Mouse (Mus musculus) T-helper 1 cell (primary cell): ENCODE data around the gene Gm49325.

Source experiments
- in situ Hi-C: fragments of 300-600 bp; cut with MboI, MseI; formaldehyde crosslinking; loops from one replicate; pipeline ENCODE4 v1.15.1; 2025; ENCODE audit warnings: high pct_unique_total_duplicates

Gm49325 gene

DNA sequence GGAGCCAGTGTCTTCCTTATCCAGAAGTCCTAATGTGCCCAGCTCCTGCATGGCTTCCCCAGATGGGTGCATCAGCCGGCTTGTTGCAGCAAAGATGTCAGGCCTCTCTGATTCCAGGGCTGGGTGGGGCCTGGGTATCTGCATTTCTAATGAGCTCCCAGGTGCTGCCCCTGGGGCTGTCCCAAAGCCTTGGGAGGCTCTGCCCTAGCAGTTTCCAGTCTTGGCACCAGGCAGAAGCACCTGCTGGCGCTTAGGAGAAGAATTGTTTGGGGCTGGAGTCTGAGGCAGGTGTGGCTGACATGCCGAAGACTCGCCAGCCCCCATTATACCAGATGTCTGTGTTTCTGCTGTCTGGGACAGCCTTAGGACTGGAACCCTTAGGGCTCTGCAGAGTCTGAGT, 64.7 kb downstream of the Gm49325 start:
- in situ Hi-C loops, result no loop called here

DNA sequence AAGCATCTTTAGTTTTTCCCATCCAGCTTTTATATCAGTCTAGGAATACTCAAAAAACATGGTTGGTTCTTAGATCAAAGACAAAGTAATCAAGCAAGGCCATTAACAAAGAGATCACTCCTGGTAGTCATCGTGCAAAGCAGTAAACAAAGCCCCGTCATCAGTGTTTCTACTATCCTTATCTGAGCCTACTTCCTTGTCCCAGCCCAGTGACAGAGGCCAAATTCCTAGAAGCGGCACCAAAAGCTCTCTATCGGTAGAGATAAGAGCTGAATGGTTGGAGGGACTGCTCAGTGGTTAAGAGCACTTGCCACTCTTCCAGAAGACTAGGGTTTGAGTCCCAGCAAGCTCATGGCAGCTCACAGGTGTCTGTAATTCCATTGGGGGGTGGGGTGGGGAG, 65.5 kb downstream of the Gm49325 start:
- in situ Hi-C loops, result no loop called here

DNA sequence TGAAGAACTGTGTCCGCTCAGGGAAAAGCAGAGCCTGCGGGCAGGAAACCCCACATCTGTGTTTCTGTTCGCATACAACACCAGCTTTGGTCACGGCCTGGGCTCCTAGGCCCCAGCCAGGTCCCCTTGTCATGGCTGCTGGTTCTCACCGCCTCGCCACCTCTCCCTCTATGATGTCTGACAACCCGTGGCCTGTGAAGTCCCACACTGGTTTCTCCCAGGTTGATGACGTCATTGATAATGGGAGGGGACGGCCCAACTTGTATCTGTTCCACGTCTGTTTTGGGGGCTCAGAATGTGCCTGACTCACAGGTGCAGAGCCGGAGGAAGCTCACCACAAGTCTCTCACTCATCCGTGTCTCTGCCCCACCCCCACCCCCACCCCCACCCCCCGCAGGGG, 67.8 kb downstream of the Gm49325 start:
- in situ Hi-C loops, result no loop called here

DNA sequence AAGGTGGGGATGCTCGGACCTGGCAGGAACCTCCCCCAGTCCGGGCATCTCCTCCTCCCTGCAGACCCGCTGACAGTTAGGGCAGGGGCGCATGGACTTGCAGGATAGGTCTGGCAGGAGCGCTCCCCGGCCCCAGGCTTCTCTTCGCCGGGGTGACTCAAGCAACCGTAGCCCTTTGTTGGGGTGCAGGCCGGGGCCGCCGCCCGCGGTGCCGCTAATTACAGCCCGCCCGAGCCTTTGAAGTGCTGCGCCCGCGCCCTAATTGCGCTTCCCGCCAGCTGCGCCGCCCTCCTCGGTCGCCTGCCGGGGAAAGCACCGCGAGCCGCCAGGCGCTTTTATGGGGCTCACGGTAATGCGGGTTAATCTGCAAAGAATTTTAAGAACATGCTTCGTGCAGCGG, 71.6 kb downstream of the Gm49325 start:
- in situ Hi-C loops, result loop anchor here (25.0 kb wide), 1 partner anchor 1960 kb away; the partner anchor contains the start of genes Odf3l2 and Shc2

DNA sequence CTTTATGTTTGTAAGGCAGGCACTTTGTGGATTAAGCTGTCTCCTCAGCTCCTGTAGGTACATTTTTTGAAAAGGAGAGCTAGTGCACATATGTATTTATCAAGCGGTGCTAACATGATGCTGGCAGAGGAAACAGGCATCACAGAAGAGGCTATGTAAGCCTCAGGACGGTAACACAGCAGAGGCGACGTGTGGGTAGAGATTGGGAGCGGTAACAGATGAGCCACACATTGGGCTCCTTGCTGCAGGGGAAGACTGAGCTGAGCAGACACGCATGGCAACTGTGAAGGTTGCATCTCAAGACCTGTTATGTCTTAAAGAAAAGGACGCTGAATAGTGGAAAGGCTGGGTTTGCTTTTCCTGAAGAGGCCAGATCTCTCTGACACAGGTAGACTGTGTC, 77.0 kb downstream of the Gm49325 start:
- in situ Hi-C loops, result loop anchor here (25.0 kb wide), 1 partner anchor 1954 kb away; the partner anchor contains the start of genes Odf3l2 and Shc2

DNA sequence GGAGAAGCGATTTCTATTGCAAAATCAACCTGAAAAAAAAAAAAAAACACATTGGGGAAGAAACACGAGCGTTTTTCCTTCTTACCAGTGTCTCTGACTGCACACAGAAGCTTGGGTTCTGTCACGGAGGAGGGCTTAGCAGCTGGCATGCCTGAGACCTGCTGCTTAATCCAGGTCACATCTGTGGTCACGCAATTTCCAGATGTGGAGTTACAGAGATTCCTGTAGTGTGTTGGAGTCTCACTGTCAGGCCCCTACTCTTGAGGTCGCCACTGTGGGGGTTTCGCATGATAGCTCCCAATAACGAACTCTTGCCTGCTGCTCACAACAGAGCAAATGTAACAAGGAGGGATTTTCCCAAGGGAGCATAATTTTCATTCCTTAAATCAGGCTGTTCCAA, 78.2 kb downstream of the Gm49325 start:
- in situ Hi-C loops, result loop anchor here (25.0 kb wide), 1 partner anchor 1953 kb away; the partner anchor contains the start of genes Odf3l2 and Shc2

DNA sequence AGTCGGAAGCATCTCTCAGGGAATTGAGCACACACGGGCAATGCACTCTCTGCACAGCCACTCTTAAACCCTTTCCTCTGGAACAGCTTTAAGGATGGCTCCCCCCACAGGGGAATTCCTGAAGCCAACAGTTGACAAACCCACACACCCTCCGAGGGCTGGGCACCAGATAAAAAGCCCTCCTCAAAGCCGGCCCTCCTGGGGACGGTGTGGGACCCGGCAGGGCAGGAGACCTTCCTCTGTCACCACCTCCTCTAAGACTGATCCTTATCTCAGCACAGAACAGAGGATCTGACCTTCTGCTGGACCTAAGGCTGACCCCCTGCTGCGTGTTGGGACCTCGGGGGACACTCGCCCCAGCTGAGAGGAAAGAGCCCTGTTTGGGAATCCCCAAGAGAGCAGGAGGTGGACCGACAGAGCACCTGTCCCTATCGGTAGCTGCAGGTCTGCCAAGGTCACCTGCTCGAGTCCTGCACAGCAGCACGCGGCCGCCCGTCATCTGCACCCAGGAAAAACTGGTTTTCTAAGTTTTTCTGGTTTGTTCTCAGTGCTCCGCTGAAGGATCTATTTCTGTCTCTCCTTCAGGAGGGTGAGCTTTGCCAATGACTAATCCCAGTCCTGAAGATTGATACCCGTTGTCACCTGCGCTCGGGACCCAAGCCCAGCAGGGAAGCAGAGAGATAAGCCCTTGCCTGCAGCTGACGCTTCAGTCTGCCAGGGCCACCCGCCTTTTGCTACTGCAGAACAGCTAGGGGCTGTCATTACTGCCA, 80.1 kb downstream of the Gm49325 start, which contains the start of gene Tspear:
Gene Tspear, plus strand, starts transcription at position 675 of the 770 bp plus-strand sequence.
- in situ Hi-C loops, result loop anchor here (25.0 kb wide), 1 partner anchor 1951 kb away; the partner anchor contains the start of genes Odf3l2 and Shc2

DNA sequence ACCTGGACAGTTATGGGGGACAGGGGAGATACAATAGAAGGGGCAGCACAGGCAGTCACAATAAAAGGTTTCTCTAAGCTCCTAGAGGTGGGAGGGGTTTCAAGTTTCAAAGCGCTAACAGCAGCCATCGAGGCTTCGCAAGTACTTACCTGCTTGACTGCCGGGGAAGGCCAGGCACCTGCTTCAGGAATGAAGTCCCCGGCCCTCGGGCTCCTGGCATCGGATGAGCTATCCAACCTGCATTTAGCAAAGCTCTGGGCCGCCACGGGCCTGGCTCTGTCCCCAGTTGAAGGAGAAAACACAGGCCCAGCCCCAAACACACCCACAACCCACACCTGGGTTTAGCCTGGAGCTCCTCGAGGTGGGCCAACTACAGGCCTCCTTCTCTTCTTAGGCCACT, 81.0 kb downstream of the Gm49325 start:
- in situ Hi-C loops, result loop anchor here (25.0 kb wide), 1 partner anchor 1950 kb away; the partner anchor contains the start of genes Odf3l2 and Shc2

DNA sequence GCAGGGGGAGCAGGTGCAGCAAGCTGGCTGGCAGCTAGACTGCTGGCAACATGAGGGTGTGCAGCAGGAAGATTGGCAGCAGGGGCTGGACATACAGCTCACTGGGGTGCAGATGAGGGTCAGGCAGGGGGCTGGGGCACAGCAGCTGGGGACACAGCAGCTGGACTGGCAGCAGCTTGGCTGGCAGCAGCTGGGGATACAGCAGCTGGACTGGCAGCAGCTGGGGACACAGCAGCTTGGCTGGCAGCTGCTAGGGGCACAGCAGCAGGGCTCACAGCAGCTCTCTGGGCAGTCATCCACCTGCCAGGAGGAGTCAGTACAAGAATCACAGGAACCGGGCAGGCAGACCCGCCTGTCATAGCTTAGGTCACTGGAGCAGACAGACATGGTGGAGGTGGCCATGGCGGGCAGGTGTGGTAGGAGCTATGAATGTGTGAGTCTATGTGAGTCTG, 84.4 kb downstream of the Gm49325 start, which contains the start of gene Gm19402:
Gene Gm19402, minus strand, starts transcription at position 402 of the 452 bp plus-strand sequence.
- in situ Hi-C loops, result loop anchor here (25.0 kb wide), 1 partner anchor 1947 kb away; the partner anchor contains the start of genes Odf3l2 and Shc2
